Mouse (Mus musculus) E14TG2a.4 (cell line): Measurements from ENCODE around the gene Foxo3.

ENCODE experiments used
- CTCF ChIP-seq: conservative IDR thresholded peaks from 2 replicates; pipeline ENCODE4 v1.5.1; 2014; ENCODE audit warnings: low read length
- POU5F1 ChIP-seq: IDR thresholded peaks from 2 replicates; pipeline ENCODE4 v1.6.1; 2014; ENCODE audit warnings: low read length, borderline replicate concordance

- no peak for TF ChIP-seq CTCF
- TF ChIP-seq POU5F1: no peak
Observed at GRCm38 (mm10) chr10:42192951-42193350, 83.6 kb downstream of the Foxo3 start.
